Mouse (Mus musculus) ovary, postnatal 36 days (tissue): ENCODE data around the gene Rfx8.

ENCODE experiments used
- DNase-seq: peaks from one replicate; pipeline ENCODE4 v3.0.0; 2022; ENCODE audit warnings: low spot score, mixed read lengths

Gene Rfx8

DNA sequence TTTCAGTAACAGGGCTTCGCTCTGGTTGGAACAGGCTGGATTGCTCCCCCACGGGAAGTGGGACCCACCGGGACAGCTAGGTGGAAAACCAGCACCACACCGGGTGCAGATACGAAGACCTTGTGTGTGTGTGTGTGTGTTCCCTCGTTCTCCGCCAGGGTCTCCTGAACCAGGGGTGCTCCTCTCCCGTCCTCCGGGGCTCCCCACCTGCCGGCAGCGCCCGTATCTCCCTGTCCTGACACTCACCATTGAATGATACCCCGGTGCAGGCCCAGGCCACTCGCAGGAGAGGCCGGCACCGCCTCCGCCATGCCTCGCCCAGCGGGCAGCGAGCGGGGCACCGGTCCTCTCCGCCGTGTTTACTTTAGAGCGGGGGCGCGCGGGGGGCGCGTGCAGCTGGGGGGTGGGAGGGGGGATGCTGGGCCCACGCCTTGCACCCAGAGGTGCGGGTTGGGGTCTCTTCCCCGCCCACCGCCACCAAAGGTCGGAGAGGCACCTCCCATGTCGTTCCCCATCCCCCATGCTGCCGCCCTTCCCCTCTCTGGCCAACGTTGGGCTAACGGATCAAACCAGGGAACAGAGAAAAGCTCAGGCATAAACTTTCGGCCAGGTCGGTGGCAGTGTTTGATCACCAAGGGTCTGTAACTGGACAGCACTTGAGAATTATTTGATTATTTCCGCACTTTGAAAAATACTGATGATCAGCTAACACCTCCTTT is at the start of gene Rfx8:
Gene Rfx8, minus strand, starts transcription at position 366 of the 719 bp plus-strand sequence.
- DNase-seq = peak; percentile 32

DNA sequence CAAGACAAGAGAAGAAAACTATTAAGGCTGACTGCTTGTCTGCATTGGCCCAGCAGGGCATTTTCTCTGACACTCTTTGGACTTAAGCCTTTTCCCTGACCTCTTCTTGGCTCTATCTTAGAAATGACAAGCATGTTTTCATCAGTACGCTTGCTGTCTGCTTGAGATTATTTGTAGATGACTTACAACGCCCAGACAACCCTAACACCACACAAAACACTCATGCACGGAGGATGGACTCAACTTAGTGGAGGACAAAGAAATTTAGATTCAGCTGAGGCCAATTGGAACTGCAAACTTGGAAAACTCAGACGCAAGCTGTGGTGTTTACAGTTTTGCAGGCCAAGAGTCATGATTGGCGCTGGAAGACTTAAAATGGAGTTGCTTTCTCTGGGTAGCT is 49.6 kb upstream of the Rfx8 start:
- DNase-seq = no peak

DNA sequence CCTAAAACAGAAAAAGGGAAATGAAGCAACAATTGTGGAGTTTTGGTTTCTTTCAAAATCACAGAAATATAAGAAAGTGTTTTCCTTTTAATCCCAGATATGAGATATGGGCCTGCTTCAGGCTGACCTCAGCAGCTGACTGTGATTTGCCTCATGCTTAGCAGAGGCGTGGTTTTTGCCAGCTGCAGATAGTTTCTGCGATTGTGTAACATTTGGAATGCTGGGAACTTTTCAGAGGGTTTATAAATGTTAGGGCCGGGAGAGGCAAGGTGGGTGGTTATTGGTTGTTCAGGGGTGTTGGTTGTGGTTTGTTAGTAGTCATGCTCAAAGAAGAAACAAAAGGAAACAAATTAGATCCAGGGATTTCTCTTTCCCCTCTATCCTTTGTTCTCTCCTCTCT is 47.2 kb upstream of the Rfx8 start:
- no peak for DNase-seq

DNA sequence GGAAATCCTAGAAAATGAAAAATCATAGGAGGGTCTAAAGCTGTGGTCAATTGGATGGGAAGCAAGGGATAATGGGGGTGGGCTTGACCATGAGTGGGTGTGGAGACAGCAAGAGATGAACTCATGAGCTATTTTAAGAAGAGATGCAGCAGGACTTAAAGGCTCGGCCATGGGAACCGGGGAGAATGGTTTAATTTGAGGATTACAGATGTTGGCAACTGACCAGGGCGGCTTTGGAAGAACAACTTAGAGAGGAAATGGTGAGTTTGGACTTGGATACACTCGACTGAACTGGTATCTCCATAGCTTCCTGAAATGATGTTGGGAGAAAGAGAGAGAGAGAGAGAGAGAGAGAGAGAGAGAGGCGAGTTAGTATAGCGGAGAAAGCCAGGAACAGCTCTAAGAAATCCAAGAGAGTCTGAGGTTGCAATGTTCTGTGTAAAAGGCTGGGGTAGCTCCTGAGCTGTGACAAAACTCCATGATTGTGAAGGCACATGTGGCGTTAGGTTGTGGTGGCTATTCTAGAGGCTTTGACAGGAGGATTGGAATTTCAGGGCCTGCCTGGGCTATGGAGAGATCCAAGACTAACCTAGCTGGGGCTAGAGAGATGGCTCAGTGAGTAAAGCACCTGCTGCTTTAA is 45.2 kb upstream of the Rfx8 start:
- DNase-seq = no peak

DNA sequence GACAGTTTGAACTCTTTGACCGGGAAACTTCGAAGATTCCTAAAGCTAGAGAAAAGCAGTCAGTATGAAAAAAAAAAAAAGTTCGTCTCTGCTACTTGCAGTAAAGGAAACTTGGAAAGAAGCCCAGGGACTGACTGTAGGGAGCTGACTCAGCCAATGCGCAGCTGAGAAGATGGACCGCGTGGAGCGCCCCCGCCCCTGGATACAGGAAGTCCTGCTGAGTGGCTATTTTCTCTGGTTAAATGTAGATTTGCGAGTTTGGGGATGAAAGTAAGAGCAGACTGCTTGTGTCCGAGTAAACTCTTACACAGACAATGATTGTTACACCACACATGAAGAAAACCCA is 41.2 kb upstream of the Rfx8 start:
- DNase-seq = peak; percentile 77

DNA sequence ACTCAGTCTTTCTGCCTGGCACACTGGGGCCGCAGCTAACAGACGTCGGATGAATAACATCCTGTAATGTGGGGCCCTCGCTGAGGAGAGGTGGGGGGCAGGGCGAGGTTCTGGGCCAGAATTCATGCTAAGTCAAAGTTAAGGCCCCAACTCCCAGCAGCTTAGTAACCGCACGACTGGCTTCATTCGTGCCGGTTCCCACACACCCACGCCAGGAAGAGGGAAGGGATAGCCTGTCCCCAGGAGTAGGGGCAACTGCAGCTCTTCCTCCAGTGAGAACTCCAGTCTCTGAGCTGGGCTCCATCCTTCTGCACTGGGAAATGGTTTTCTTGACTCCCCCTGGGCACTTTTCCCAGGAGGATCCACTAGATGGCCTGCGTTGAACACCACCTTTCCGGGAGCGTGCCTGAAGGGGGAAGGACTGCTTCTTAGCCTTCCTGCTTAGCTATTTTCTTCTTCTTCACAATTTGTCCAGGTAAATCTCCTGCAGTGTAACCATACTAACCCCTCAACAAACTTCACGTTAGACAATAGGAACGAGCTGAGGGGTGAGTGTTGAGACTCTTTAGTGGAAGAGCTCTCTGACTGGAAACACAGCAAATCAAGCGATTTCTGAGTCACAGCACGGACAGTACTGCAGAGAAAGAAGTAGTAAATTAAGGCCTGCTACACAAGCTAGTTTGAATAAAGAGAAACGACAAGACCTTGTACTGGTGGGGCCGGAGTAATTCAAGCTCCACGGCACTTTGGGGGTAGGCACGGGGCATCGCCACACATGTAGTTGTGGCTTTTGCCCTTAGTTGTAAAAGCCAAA is 40.6 kb upstream of the Rfx8 start:
- peak; percentile 66 for DNase-seq

DNA sequence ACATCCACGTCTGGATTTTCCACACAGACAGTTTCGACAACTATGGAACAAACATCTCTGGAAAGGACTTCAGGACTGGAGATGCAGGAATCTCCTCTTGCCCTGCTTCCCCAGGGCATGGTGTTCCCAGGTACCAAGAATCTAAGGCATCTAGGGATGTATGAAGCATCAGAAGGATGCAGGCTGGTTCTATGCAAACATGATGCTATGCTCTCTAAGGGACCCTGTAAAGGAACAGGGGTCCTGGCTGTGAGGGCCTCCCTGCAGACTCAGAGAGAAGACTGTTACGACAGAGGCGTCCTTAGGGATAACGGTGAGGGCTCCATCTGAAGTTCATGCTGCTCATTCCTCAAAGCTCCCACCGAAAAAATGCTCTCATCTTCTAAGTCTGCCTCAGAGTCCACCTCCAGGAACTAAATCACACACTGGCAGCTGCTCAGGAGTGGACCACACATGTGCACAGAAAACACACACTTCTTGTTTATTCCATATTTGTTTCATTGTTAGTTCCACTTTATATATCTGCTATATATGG is 39.5 kb upstream of the Rfx8 start:
- DNase-seq = no peak

DNA sequence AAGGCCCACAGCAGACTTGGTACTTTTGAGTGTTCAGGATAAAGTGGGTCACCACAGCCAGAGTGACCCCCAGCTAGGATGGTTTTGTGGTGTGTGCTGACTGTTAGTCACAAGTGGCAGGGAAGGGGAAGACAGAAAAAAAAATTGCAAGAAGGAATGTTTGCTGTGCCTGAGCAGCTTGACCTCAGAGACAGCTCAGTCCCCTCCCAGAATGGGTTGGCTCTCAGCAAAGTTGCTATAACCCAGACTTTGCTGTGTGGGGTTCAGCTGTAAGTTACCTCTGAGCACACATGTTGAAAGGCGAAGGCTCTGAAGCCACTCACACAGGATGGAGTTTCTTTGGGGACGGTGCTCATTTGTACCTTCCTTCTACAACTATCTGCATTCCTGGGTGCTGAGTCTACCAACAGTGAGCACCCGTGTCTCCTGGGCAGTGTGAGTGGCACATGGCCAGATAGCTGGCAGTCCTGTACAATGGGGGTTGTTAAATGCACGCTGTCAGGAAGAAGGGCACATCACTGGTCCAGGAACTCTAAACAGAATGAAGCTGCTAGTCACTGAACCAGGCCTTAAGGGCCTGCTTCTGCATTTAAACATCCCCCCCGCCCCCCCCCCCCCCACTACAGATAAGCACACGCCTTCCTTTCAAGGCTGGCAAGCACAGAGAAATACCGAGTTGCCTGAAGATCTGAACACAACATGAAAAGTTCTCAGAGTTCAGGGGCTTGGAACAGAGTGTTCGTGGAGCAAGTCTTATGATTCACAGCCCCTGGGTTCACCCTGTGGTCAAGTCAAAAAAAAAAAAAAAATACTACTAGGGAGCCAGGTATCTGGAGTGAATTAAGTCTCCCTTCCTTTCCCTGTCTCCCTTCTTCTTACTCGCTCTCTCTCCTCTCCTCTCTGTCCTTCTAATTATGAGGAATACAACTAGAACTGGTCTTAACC is 38.7 kb upstream of the Rfx8 start:
- no peak for DNase-seq

DNA sequence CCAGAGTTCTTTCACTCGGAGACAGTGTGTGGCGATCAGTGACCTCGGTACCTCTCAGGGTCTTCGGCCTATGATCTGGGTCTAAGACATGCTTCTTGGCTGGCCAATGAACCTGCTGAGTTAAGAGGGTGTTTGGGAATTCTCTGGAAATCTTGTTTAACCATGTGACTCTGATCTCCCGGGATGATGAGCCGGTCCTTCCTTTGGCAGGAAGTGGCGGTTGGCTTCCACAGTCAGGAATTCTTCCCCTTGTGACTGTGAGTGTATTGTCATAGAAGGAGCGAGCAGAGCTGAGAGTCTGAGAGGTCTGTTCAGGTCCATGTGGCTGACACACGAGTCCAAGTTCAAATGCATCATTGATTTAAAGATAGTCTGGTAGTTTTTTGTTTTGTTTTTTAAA is 37.4 kb upstream of the Rfx8 start:
- no peak for DNase-seq

DNA sequence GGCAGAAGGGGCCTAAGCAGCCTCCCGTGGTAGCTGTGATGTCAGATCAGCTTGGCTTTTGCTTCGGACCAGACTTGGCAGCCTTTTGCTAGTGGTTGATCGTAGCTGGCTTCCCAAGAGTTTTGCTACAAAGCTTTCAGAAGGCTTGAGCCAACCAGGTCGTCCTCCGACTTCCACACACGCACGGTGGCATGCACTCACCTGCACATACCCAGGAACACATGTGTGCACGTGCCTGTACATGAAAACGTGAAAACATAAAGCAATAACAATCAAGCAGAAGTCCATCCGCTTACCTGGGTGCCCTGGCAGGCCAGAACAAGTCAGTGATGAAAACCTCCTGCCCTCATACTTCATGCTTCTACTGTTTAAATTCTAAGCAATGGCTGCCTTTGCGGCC is 36.2 kb upstream of the Rfx8 start:
- no peak for DNase-seq

DNA sequence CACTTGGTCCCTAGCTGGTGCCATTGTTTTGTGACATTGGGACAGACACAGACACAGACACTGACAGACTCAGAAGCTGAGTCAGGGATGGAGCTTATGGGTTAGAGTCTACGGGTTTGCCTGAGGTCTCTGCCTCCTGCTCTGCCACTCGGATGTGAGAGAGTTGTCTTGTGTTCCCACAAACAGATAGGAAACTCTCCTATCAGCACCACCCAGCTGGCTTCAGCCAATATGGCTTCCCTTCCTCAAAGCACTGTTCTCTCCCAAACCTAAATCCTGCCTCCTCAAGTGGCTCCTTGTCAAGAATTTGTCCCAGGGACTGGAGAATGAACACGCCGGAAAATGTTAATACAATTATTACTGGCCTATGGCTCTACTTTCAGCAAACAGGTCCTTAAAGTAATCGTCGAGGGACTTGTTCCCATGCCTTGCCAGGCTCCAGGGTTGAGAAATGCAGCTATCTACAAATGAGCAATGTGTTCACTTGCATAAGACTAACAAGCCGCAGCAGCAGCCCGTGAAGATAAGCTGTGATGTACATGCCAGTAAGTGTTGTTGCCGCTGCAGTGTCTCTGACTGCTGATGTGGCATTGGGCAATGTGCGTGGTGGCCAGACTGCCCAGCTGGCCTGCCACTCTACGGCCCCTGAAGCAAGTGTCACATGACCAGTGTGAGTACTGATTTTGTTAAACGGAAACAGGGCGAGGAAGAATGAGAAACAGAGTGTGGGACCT is 33.6 kb upstream of the Rfx8 start:
- DNase-seq = no peak

DNA sequence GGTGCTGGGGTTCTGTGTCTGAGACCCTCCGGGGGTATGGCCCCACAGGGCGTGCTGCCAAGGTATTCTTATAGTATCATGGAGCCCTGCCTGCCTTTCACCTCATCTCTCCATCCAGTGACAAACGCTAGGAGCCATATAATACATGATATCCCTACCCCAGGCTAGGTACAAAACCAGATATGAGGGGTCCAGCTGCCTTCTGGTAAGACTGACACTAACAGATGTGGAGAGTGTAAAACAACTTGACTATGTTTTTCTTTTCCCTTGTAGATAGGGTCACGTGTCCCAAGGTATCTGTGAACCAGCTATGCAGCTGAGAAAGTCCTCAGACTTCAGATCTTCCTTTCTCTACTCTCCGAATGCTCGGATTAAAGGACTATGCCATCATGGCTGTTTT is 30.7 kb upstream of the Rfx8 start:
- no peak for DNase-seq

DNA sequence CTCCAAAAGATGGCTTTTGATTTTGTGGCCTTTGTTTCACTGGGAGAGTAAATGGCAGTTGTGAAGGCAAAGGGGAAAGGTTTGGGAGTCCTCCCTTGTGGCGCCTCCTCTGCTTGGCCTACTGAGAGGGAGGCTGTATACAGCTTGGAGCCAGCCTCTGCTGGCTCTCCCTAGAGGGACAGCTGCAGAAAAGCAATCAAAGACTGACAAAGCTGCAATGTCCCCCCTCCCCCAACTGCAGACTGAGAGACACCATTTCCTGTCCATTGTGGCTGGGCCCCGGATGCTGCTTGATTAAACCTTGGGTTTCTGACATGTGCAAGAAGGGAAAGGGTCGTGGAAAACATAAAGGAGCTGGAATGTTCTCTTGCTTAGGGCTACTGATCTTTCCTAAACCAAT is 28.9 kb upstream of the Rfx8 start:
- no peak for DNase-seq

DNA sequence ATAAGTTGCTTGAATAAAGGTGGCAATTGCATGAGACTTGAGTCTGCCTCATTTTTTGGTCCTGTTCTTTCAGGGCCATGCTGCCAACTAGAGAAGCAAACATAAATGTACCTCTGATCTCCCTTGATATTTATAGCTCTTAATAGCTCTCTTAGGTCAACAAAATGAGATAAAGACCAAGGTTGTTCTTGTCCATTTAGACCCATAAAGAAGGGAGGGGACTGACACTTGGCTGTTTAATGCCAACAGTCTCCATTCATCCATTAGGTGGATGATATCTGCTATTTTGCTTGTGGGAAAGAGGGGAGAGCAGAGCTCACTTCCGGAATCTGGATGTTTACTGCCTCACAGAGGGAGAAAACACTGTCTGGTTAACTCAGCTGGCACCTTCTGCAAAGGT is 28.4 kb upstream of the Rfx8 start:
- no peak for DNase-seq

DNA sequence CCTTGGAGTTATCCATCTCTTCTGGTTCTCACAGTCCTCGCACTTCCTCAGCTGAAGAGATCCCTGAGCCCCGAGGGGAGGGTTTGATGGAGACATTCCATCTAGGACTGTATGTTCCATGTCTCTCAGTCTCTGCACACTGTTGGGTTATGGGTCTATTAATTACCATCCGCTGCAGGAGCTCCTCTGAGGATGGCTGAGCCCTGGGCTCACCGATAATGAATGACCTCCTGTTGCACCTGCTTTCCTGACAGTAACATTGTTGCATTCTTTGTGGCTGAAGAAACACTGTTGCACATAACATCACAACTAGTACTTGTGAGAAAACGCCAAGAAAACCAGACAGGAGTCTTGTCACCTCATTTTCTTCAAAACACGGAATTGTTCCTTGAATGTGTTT is 27.9 kb upstream of the Rfx8 start:
- DNase-seq = no peak

DNA sequence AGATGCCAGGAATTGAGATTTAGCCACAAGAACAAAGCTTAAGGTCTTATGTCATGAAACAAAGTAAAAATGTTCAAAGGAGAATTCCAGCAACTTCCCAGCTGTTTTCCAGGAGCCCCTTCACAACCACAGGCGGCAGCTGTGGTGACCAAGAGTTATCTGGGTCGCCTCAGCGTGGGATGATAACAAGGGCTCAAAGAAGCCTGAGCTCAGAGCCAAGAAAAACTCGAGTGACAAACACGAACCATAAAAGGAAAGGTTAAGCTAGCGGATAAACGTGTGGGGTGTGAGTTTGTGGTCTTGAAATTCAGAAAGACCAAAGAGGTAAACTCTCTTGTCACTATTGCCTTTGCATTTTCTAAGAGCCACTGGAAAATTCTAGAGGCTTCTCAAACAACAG is 25.7 kb upstream of the Rfx8 start:
- DNase-seq = no peak

DNA sequence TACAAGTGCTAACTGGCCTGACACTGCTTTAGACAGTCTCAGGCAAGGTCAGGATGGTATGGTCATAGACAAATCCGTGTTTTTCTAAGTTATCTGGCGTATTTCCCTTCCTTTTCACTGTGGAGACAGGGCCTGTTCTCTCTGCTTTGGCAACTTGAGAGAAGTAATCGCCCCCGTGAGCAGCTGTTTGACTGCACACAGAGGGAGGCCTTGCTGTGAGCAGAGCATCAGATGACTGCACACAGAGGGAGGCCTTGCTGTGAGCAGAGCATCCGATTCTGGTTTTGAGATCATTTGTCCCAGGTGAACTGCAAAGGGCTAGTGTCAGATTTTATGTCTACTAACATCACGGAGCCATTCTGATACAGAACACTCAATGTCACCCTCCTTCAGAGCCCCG is 20.2 kb upstream of the Rfx8 start:
- no peak for DNase-seq

DNA sequence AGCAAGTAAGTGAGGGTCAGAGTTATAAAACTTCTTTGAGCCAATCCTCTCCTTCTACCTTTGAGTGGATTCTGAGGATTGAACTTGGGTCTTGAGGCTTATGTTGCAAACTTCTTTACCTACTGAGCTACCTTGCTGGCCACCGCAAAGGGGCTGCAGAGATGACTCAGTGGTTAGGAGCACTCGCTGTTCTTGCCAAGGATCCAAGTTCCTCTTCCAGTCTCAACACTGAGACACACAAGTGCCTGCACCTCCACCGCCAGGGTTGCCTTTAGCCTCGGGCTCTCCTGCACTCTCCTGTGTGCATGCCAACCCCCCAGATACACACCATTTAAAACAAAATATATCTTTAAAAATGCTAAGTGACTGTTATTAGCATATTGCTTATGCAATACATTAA is 19.2 kb upstream of the Rfx8 start:
- DNase-seq = no peak

DNA sequence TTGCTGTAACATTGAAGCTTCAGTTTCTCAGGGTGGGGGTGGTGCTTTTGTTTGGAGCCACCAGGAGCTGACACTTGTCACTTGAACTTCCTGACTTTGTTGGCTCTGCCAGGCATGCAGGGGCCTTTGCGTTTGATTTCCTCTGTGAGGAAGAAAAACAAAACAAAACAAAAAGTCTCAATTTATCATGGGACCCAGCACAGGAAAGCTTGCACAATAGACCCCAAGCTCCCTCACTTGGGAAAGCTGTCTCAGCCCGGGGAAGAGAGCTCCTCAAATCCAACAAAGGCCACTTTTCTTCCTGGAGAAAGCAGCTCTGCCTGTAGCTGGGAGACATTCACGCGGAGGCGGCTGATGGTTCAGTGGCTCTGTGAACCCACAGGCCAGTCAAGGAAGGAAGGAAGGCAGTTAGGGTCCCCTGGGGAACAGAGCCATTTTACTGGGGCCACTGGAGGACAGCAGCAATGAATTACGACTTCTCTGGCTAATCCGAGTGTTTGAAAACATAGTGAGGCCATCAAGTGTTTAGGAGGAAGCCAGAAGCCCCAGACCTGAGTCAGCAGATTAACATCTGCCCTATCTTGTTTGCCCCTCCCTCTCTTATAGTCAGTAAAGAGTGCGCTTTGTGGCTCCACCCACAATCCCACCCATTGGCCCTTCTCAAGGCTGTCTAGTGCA is 15.3 kb upstream of the Rfx8 start:
- DNase-seq = no peak

DNA sequence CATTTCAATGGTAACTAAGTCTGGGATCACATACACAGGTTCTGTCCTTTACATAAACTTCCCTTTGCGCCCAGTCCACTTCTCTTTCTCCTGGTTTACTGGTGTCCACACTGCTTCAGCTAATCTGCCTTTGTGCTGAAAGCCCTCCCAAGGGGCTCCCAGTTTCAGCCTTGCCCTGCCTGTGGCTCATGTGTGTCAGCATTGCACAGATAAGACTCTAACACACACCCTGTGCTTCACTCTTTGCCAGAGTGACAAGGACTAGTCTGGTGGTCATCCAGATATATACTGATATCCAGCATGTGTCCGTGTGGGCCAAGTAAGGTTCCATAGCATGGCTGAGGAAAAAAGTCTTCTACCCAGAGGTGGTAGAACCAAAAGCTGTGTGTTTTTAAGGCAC is 14.7 kb upstream of the Rfx8 start:
- no peak for DNase-seq

DNA sequence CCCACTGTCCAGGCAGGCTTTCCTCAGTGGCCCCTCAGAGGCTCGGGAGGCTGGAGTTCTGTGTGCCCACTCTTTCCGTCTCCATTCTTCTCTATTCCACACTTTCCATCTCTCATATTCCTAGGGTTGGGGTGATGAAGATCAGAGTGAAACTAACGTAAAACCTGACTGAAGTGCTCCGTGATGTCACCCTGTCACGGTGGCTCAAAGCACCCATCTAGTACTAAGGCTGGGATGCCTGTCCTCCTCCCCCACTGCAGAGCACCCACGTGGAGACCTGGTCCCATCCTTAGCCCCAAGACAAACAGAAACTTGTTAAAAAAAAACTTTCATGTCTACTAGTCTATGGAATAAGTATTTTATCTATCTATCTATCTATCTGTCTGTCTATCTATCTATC is 14.1 kb upstream of the Rfx8 start:
- no peak for DNase-seq
